Mouse (Mus musculus) neural tube, embryonic 15.5 days (tissue): Measurements from ENCODE around the gene Crisp2. TPM values are rescaled to one million over a fixed set of nuclear protein-coding genes. Genes with fewer than 3 reads are reported as not detected.

Experiments
- polyA plus RNA-seq: library from polyadenylated mRNA; unstranded; fragments of >200 nt; fragmentation: Nextera tagmentation; extraction: Ambion mirVana; gene quantifications from 2 replicates; pipeline ENCODE4 v1.2.1, GENCODE M21; 2015

Crisp2 gene
- polyA plus RNA-seq, 1 experiment from 2014 or later, result not detected

Other genes with a start within 250 kb of the Crisp2 start
- gene Esp6, start 245.5 kb downstream of the Crisp2 start, polyA plus RNA-seq, result not detected in 2 replicates
- not detected in 2 replicates for gene Esp4, start 208.4 kb downstream of the Crisp2 start, polyA plus RNA-seq
- gene Esp3, start 174.9 kb downstream of the Crisp2 start, polyA plus RNA-seq, result not detected in 2 replicates
- gene Esp1, start 79.9 kb downstream of the Crisp2 start, polyA plus RNA-seq, result not detected in 2 replicates
- 0.18 and 0.42 TPM in 2 replicates for gene Rhag, start 4.1 kb upstream of the Crisp2 start, polyA plus RNA-seq
- 0.88 and 0.90 TPM in 2 replicates for gene 9130008F23Rik, start 73.6 kb upstream of the Crisp2 start, polyA plus RNA-seq
- gene Glyatl3, start 107.3 kb upstream of the Crisp2 start, polyA plus RNA-seq, result not detected in 2 replicates
- gene Mut, start 127.7 kb upstream of the Crisp2 start, polyA plus RNA-seq, result 22.4 and 28.3 TPM in 2 replicates
- 10.0 and 14.0 TPM in 2 replicates for gene Cenpq, start 128.0 kb upstream of the Crisp2 start, polyA plus RNA-seq